Mouse (Mus musculus) MEL (cell line): ENCODE results near the gene Trmu.

Experiments
- CTCF ChIP-seq, 3 experiments: IDR thresholded peaks in 2 of 3; conservative IDR thresholded peaks in 1 of 3; 2 replicates each; pipeline ENCODE4 v1.5.1; 2011 to 2012; ENCODE audit warnings: low read length in 3 of 3, low read depth in 2 of 3, mild to moderate bottlenecking in 2 of 3, improper control_type of control experiment in 1 of 3, inconsistent platforms in 1 of 3, mixed read lengths in 1 of 3, moderate library complexity in 1 of 3; ENCODE audit not compliant: control insufficient read depth in 1 of 3, insufficient read depth in 1 of 3, poor library complexity in 1 of 3, severe bottlenecking in 1 of 3
- ELF1 ChIP-seq: IDR thresholded peaks from 2 replicates; pipeline ENCODE4 v1.6.1; 2014; ENCODE audit warnings: low read depth, mild to moderate bottlenecking, inconsistent platforms, low read length, improper control_type of control experiment, moderate library complexity
- EP300 ChIP-seq, 2 experiments: IDR thresholded peaks; 2 replicates each; pipeline ENCODE4 v1.6.1; 2011; ENCODE audit warnings: improper control_type of control experiment in 2 of 2, low read length in 2 of 2, low read depth in 1 of 2, mild to moderate bottlenecking in 1 of 2
- GABPA ChIP-seq: IDR thresholded peaks from 2 replicates; pipeline ENCODE4 v1.6.1; 2012; ENCODE audit warnings: low read depth, mild to moderate bottlenecking, inconsistent platforms, low read length, improper control_type of control experiment, moderate library complexity
- HCFC1 ChIP-seq: IDR thresholded peaks from 2 replicates; pipeline ENCODE4 v1.6.1; 2012; ENCODE audit warnings: low read depth, mild to moderate bottlenecking, inconsistent platforms, low read length, improper control_type of control experiment, moderate library complexity
- JUND ChIP-seq: IDR thresholded peaks from 2 replicates; pipeline ENCODE4 v1.6.1; 2011; ENCODE audit warnings: low read depth, mild to moderate bottlenecking, improper control_type of control experiment, low read length
- KAT2A ChIP-seq: conservative IDR thresholded peaks from 2 replicates; pipeline ENCODE4 v1.6.1; 2012; ENCODE audit warnings: low read depth, low read length, improper control_type of control experiment, inconsistent platforms
- MAX ChIP-seq: IDR thresholded peaks from 2 replicates; pipeline ENCODE4 v1.6.1; 2011; ENCODE audit warnings: low read length, improper control_type of control experiment
- MXI1 ChIP-seq: IDR thresholded peaks from 2 replicates; pipeline ENCODE4 v1.6.1; 2011; ENCODE audit warnings: mild to moderate bottlenecking, low read depth, low read length, improper control_type of control experiment
- POLR2A ChIP-seq, 2 experiments: IDR thresholded peaks; 2 replicates each; pipeline ENCODE4 v1.6.1; 2011 to 2012; ENCODE audit warnings: low read length in 2 of 2, mild to moderate bottlenecking in 2 of 2, control low read depth in 1 of 2, improper control_type of control experiment in 1 of 2, low read depth in 1 of 2, moderate library complexity in 1 of 2; ENCODE audit not compliant: control insufficient read depth in 1 of 2, insufficient read depth in 1 of 2, poor library complexity in 1 of 2
- POLR2AphosphoS2 ChIP-seq: IDR thresholded peaks from 2 replicates; pipeline ENCODE4 v1.6.1; 2011; ENCODE audit warnings: low read length, improper control_type of control experiment
- RCOR1 ChIP-seq: IDR thresholded peaks from 2 replicates; pipeline ENCODE4 v1.6.1; 2012; ENCODE audit warnings: low read depth, mild to moderate bottlenecking, inconsistent platforms, low read length, improper control_type of control experiment
- TBP ChIP-seq: IDR thresholded peaks from 2 replicates; pipeline ENCODE4 v1.8.0; 2011; ENCODE audit warnings: low read depth, low read length, improper control_type of control experiment
- ZMIZ1 ChIP-seq: IDR thresholded peaks from 2 replicates; pipeline ENCODE4 v1.6.1; 2012; ENCODE audit warnings: low read depth, mild to moderate bottlenecking, inconsistent platforms, low read length, improper control_type of control experiment, moderate library complexity

- TF ChIP-seq POLR2A (IDR thresholded peaks at IDR 0.05; ENCODE audit: control insufficient read depth in 1 of 2, insufficient read depth in 1 of 2, low read depth in 1 of 2, low read length in 2 of 2, poor library complexity in 1 of 2) (no peak; a peak in 1 of 4 replicates), EP300 (IDR thresholded peaks at IDR 0.05; ENCODE audit: low read depth in 1 of 2, low read length in 2 of 2) (no peak), ZMIZ1 (no peak), HCFC1 (no peak), CTCF (IDR thresholded peaks at IDR 0.05 in 2 of 3, conservative IDR thresholded peaks at IDR 0.05 in 1 of 3; ENCODE audit: control insufficient read depth in 1 of 3, insufficient read depth in 1 of 3, low read depth in 2 of 3, low read length in 3 of 3, poor library complexity in 1 of 3, severe bottlenecking in 1 of 3) (no peak), POLR2AphosphoS2 (no peak), TBP (no peak), ELF1 (no peak), MXI1 (no peak), RCOR1 (no peak), KAT2A (no peak), MAX (no peak), JUND (no peak), GABPA (no peak)
Measured at GRCm38 (mm10) chr15:85858980-85859489, 20.1 kb upstream of the Trmu start.
